Mouse (Mus musculus) ES-Bruce4 (cell line): Measurements from ENCODE around the gene Cd36. TPM values are rescaled to one million over a fixed set of nuclear protein-coding genes. Genes with fewer than 3 reads are reported as not detected.
"Not testable (repeated sequence)": the region's sequence is repeated elsewhere in the genome, so short reads cannot be mapped to it uniquely, and the experiment has no call there.

ENCODE experiments used
- H3K27ac ChIP-seq: 2 replicates; pipeline ENCODE4 v1.5.1; 2012; ENCODE audit warnings: low read length, inconsistent platforms; ENCODE audit not compliant: insufficient read depth
- H3K27me3 ChIP-seq: 2 replicates; pipeline ENCODE4 v1.6.1; 2012; ENCODE audit warnings: mild to moderate bottlenecking, low read length, inconsistent platforms; ENCODE audit not compliant: control insufficient read depth, poor library complexity, insufficient read depth, severe bottlenecking
- H3K36me3 ChIP-seq: 2 replicates; pipeline ENCODE4 v1.6.1; 2012; ENCODE audit warnings: inconsistent platforms, mild to moderate bottlenecking, low read length, moderate library complexity; ENCODE audit not compliant: control insufficient read depth, poor library complexity, insufficient read depth, severe bottlenecking
- H3K4me1 ChIP-seq: one replicate; pipeline ENCODE4 v1.8.1; 2011; ENCODE audit warnings: low read length; ENCODE audit not compliant: control insufficient read depth, insufficient read depth
- H3K4me3 ChIP-seq: 2 replicates; pipeline ENCODE4 v1.5.1; 2011; ENCODE audit warnings: low read depth, mild to moderate bottlenecking, low read length
- H3K9ac ChIP-seq: 2 replicates; pipeline ENCODE4 v1.6.1; 2012; ENCODE audit warnings: low read depth, mild to moderate bottlenecking, inconsistent platforms; ENCODE audit not compliant: poor library complexity, severe bottlenecking
- H3K9me3 ChIP-seq: replicated peaks from 2 replicates; pipeline ENCODE4 v1.6.1; 2012; ENCODE audit warnings: mild to moderate bottlenecking, low read length, inconsistent platforms; ENCODE audit not compliant: control insufficient read depth, poor library complexity, insufficient read depth, severe bottlenecking
- CTCF ChIP-seq: IDR thresholded peaks from one replicate; pipeline ENCODE4 v1.8.1; 2011; ENCODE audit warnings: low read depth, low read length
- EP300 ChIP-seq: IDR thresholded peaks from 2 replicates; pipeline ENCODE4 v1.6.1; 2011; ENCODE audit warnings: low read depth, low read length; ENCODE audit not compliant: insufficient read depth
- POLR2A ChIP-seq: IDR thresholded peaks from one replicate; pipeline ENCODE4 v1.8.1; 2011; ENCODE audit warnings: low read length; ENCODE audit not compliant: insufficient read depth
- polyA plus RNA-seq: library from polyadenylated mRNA; stranded (reverse); fragments of >200 nt; gene quantifications from 2 replicates; pipeline ENCODE4 v1.2.4, GENCODE M21; 2011; ENCODE audit warnings: low read depth; ENCODE audit not compliant: missing spikeins, insufficient read depth, insufficient read length

The Cd36 gene
- polyA plus RNA-seq: 0.31 TPM in 1 of 2 replicates, not detected in the other

GRCm38 (mm10) chr5:17888598-17888997 is at the start of gene Cd36:
TSS of gene Cd36 (minus strand) at chr5:17888801.
- Histone ChIP-seq H3K4me3 (no peak within 1 kb of the TSS), H3K27ac (no peak within 1 kb of the TSS)
- TF ChIP-seq EP300: no peak

GRCm38 (mm10) chr5:17934501-17934900 is 45.9 kb upstream of the Cd36 start:
- no peak overlapping the region for H3K9ac ChIP-seq
- H3K9me3 ChIP-seq: no peaks in the 10 kb centered on the region
- TF ChIP-seq POLR2A: no peak
- no peak for TF ChIP-seq CTCF
- TF ChIP-seq EP300: no peak
- H3K4me3 ChIP-seq: no peak overlapping the region
- no peaks in the 10 kb centered on the region for H3K27me3 ChIP-seq
- H3K27ac ChIP-seq: no peak overlapping the region
- no peaks in the 10 kb centered on the region for H3K36me3 ChIP-seq
- H3K4me1 ChIP-seq: no peaks in the 10 kb centered on the region

More at GRCm38 (mm10) chr5:17888598-17888997, at the start of gene Cd36:
- no peaks in the 10 kb centered on the region for H3K36me3 ChIP-seq
- no peaks in the 10 kb centered on the region for H3K4me1 ChIP-seq
- H3K27me3 ChIP-seq: no peaks in the 10 kb centered on the region
- H3K9ac ChIP-seq: no peak within 1 kb of the TSS
- H3K9me3 ChIP-seq: no peaks in the 10 kb centered on the region

- H3K27ac ChIP-seq, H3K27me3 ChIP-seq, H3K9ac ChIP-seq, H3K9me3 ChIP-seq, H3K4me1 ChIP-seq, H3K4me3 ChIP-seq, H3K36me3 ChIP-seq: not testable (repeated sequence)
Measured at GRCm38 (mm10) chr5:17931588-17931987, 43.0 kb upstream of the Cd36 start.

- Histone ChIP-seq H3K27me3 (no peaks in the 10 kb centered on the region), H3K4me3 (no peak overlapping the region), H3K4me1 (no peaks in the 10 kb centered on the region), H3K36me3 (no peaks in the 10 kb centered on the region), H3K9ac (no peak overlapping the region), H3K27ac (no peak overlapping the region), H3K9me3 (no peaks in the 10 kb centered on the region)
- TF ChIP-seq POLR2A (no peak), CTCF (no peak), EP300 (no peak)
Measured at GRCm38 (mm10) chr5:17929006-17929567, 40.5 kb upstream of the Cd36 start.

GRCm38 (mm10) chr5:17928471-17928870 is 39.9 kb upstream of the Cd36 start:
- TF ChIP-seq CTCF (no peak), EP300 (no peak), POLR2A (no peak)
- no peak overlapping the region for H3K27ac ChIP-seq

GRCm38 (mm10) chr5:17924085-17924518 is 35.5 kb upstream of the Cd36 start:
- H3K36me3 ChIP-seq: no peaks in the 10 kb centered on the region
- H3K9me3 ChIP-seq: 0 out of 2 replicates have a peak, but pooled peaks cover 2% of the 10 kb centered on the region
- H3K4me3 ChIP-seq: no peak overlapping the region
- no peak overlapping the region for H3K9ac ChIP-seq
- no peaks in the 10 kb centered on the region for H3K27me3 ChIP-seq
- no peaks in the 10 kb centered on the region for H3K4me1 ChIP-seq
- no peak overlapping the region for H3K27ac ChIP-seq
- TF ChIP-seq CTCF (no peak), EP300 (no peak), POLR2A (no peak)

More at GRCm38 (mm10) chr5:17928471-17928870, 39.9 kb upstream of the Cd36 start:
- no peak overlapping the region for H3K9ac ChIP-seq
- H3K36me3 ChIP-seq: no peaks in the 10 kb centered on the region
- H3K4me1 ChIP-seq: no peaks in the 10 kb centered on the region
- H3K27me3 ChIP-seq: no peaks in the 10 kb centered on the region
- H3K9me3 ChIP-seq: no peaks in the 10 kb centered on the region
- H3K4me3 ChIP-seq: no peak overlapping the region
